Mouse (Mus musculus): ENCODE results near the gene Dock8.
A peak's percentile ranks its signal among the peaks of the same experiment; 100 is the strongest.

The Dock8 gene

DNA sequence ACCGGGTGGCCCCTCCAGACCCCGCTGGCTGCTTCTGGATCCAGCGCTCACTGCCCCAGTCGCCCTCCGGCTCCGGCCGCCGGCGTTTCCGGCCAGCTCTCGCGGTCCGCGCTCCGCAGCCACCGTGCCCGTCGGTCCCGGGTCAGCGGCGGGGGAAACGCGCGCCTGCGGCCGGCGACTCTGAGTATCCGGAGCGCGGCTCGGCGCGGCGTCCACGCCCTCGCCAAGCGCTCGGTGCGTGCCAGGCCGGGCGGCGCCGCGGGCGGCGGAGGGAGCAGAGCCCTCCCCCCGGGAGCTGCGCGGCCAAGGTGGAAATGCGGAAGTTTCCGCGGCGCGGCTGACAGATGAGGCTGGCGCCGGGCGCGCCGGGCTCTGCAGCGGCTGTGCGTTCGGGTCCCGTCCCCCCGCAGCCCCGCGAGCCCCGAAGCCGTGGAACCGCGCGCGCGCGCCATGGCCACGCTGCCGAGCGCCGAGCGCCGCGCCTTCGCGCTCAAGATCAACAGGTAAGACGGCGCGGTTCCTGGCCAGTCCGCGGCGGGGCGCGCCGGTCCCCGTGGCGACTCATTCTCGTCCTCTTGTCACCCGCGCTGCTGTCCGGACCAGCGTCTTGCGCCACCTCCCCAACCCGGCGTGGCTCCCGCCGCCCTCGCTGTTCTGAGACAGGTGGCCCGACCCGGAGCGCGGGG is at the start of gene Dock8:
TSS of gene Dock8 (plus strand) at position 334 of the 686 bp plus-strand sequence.
- no peak for DNase-seq (ENCODE audit: low spot score)

DNA sequence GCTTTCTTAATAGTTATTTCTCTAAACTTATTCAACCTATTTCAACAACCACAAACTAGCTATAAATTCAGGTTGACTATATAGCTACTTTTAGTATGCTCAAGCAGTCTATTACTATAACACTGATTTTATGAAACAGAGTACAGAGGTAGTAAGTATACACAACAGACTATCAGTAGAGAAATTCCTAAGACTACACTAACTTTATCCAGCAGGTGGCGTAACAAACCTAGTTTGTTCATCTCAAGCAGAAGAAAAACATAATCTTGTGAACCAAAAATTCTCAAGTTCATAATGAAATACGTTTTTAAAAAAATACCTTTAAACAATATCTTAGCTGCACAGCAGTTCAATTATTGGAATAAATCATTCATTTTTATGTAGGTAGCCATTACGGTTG is 40.8 kb upstream of the Dock8 start:
- DNase-seq (ENCODE audit: low spot score), result peak; percentile 53

DNA sequence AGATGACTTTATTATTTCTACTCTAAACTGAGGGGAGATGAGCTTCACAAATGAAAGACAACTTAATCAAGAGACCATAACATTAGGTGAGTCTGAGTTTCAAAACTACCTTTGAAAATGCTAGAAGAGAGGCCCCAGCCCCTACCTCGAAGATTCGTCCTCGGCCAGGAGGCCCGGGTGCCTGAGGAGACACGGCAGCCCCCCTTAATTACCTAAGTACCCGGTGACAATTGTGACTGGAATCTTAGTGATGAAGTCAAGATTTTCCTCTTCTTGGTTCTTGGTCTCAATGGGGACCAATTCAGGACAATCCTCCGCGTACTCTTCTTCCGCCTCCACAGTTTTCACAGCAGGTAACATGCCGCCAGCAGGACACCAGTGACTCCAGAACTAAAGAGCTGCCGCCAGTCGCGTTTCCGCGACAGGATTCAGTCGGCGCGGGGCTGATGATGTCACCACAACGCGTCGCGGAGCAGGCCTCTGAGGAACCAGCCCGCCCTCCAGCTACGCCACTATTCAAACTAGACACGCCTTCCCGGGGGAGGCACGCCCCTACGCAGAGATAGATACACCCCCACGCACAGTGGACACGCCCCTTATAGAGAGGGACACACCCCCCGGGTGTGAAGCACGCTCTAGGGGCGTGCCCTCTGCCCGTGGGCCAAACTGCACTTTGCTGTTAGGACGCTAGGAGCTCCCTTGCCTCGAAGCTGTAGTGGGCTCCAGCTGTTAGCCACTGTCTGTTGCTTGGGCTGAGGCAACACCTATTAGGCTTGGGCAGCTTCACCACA is 38.0 kb upstream of the Dock8 start, which contains the start of gene Cbwd1:
TSS of gene Cbwd1 (minus strand) at position 439 of the 791 bp plus-strand sequence.
- DNase-seq (ENCODE audit: low spot score), result peak; percentile 97

DNA sequence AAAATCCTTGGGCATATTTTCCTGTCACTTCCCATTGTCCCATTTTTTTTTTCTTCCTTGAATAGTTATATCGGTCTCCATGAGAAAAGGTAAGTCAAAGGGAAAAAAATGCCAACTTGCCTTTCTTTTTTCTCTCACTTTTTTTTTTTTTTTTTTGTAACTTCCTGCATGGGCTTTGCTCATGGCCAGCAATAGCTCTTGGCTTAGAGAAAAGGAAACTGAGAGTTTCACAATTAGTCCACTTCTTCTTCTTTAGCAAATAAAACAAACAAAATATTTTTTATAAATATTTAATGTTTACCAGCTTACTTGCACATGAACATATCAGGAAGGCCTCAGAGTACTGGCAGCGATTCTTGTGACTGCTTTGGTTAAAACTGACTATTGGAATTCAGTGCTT is 33.1 kb upstream of the Dock8 start:
- no peak for DNase-seq (ENCODE audit: low spot score)

DNA sequence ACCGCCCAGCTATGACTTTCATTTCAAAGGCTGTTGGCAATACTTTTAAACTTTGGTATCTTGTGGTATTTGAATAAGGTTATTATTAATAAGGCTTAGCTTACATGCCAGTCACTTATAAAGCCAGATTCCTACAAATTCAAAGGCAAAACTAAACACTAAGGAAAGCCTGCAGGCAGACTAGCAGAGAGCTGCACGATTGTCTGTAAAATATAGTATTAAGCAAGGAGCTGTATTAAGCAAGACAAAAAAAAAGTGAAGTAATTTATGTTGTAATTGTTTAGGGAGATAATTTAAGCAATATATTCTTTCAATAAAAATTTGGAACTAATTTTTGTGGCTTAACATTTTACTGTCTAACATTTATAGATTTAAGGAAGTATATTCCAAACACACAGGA is 32.4 kb upstream of the Dock8 start:
- DNase-seq (ENCODE audit: low spot score), result no peak

DNA sequence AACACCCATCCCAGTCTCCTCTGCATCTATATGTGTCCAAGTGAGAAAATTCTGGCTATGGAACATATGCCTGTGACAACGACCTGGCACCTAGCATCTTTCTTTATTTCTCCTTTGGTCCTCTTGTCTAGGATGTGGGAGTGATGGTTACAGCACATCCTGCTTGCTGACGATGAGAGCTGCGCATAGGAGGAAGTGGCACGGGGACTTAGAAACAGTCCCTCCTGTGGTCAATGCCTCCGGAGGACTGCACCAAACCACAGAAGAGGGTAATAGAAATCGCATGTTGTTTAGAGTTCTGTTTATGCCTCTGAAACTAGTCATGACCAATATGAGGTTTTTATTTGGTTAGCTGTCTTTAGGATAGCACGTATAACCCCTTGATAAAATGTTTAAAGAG is 28.0 kb upstream of the Dock8 start:
- no peak for DNase-seq (ENCODE audit: low spot score)

DNA sequence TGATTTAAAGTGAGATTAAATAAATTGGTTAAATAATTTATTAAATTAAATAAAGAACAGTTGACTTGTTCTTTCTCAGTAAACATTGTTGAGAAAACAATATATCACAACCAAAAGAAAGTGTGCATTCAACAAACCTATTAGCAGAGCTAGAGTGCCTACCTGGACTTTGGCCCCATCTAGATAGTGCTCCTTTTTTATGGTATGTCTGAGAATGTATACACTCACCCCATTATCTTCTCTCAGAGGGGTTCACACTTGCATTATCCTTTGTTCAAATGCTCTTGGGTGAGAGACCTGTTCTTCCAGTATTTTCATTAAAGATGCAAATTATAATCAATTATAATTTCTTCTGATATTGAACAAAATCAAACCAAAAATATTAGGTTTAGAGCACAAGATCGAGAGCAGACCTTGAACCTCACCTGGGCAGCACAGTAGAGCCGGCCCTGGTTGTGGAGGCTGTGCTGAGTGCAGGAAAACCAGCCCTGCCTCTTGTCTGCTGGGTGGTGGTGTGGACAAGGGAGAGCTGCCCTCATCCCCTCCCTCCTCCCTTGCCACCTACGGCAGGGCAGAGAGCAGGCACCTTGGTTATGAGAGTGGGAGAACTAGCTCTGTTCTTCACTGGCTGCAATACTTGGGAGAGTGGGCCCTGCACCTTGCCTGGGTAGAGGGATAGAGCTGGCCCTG is 26.5 kb upstream of the Dock8 start:
- DNase-seq (ENCODE audit: low spot score), result no peak

DNA sequence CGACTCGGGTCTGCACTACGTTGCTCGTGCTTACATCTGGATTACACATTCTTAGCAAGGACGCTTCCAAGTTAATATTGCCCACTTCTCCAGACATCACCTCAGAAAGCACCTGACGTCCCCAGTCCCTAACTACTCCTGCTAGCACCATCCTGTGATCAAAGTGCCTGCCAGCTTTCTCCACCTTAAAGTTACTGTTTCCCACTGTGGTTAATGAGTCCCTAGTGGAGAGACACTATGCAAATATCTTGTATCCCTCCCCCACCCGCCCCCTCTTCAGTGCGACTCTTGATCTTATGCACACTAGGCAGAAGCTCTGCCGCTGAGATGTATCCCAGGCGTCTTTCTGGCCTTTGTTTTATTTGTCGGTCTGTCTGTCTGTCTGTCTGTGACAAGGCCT is 21.3 kb upstream of the Dock8 start:
- no peak for DNase-seq (ENCODE audit: low spot score)

DNA sequence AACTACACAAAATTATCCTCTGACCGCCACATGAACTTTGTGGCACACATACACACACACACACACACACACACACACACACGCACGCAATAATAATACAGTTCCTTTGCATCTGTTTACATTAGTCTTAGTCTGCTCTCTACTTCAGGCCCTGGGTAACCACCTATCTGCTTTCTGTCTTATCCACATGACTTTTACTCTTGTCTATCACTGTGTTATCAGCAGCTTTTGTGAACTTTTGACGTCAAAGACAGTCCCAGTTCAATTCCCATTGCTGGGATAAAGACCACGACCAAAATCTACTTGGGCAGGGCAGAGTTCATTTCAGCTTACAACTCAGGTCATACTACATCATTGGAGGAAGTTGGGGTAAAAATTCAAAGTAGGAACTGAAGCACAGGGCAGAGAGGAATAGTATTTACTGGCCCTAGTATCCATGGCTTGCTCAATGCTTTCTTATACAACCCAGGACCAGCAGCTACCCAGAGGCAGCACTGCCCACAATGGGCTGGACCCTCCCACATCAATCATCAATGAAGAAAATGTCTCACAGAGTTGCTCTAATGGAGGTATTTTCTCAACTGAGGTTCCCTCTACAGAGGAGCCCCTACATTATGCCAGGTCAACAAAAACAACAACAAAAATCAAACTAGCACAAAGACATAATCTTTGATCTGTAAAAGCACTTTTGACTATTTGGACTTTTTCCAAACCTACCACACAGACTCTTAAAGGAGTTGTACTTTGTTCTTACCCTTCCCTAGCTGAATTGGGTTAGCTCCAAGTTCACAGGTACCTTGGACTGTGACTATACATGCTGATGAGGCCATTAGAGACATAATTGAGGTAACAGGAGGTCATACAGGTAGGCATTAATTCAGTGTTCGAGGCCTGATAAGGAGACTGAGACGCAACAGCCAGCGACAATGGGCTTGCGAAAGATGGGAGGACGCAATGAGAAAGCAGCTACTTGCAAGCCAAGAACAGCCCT is 20.2 kb upstream of the Dock8 start:
- no peak for DNase-seq (ENCODE audit: low spot score)

DNA sequence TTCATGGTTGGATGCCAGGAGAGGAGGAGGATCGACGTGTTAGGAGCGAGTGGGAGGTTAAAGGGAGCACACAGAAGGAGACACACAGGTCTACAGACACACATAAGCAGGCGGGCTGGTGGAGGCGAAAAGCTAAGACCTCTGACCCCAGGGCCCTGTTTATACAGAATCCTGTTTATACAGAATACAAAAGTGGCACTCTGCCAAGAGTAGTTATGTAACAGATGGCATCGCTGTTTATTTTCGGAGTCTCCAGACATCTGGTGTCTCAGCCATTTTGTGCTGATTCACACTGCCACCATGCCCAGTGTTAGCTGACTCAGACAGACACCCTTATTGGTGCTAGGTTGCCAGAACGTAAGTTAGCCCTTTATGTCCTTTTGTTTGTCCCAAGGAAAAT is 18.0 kb upstream of the Dock8 start:
- DNase-seq (ENCODE audit: low spot score), result peak; percentile 44

DNA sequence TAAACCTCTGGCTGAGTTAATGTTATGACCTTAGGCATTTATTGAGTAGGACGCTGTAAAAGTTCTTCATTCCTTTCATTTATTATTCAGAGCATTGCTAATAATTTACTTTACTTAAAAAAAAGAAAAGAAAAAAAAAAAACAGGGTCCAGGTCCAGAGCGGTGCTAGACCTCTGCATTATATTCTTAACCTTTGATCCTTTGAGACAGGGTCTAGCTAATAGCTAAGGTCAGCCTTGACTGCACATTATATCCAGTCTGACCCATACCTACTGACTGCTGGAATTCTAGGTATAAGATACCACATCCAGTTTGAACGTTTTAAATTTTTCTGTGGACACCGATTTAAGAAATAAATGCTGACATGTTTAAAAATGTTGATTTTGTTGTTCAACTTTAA is 16.3 kb upstream of the Dock8 start:
- DNase-seq (ENCODE audit: low spot score), result no peak

DNA sequence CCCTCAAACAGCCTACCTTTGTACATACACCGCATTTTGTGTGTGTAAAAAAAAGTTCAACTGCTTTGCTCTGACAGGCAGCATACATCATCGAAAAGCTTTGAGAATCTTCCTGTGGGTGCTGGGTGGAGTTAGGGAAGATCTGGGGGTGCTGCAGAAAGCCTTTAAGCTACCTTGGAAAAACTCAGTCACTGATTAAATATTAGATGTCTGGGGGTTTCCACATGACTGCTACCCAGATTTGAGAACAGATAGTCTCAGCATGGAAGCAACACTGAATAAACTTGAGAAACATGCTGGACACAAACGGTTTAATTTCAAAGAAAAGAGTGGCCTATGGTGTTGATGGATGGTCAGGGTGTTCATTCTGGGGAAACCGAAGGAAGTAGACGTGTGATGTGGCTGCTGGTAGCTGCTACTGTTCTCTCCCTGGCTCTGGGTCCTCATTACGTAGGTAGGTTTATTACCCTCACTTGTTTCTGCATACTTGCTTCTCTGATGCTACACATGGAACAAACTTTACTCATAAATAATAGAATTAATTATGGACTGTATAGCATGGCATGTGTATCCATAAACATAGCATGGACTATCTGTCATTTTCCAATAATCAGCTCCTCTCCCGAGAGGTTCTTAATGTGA is 15.4 kb upstream of the Dock8 start:
- no peak for DNase-seq (ENCODE audit: low spot score)

DNA sequence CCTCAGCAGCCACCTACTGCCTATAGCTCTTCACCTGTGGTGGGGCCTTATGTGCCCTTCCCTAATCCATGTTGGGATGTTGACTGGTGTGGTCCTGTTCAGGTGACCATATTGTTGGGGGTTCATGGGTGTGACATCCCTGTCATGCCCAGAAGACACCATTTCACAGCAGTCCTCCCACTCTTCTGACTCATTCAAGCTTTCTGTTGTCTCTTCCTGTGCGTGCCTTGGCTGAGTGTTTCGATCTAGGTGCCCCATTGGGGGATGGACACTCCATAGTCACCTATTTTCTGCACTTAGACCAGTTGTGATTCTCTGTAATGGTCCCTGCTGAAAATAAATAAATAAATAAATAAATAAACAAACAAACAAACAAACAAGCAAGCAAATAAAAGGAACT is 14.3 kb upstream of the Dock8 start:
- DNase-seq (ENCODE audit: low spot score), result no peak

DNA sequence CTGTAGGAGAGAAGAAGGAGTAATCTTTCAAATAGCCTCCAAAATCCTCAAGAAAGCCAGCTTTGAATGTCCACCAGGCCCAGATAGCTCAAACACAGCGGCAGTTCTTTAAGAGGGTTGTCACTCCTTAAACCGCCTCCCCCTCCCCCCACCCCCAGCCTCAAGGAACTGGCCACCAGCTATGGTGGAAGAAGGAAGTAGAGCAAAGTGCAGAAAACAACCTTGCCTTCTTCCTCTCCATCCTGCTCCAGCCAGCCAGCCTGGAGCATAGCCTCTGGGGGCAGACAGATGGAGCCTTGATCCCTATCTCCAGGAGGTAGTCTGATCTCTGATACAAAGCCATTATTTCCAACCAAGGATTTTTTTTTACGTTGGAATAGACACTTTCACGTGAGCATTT is 12.0 kb upstream of the Dock8 start:
- DNase-seq (ENCODE audit: low spot score), result no peak

DNA sequence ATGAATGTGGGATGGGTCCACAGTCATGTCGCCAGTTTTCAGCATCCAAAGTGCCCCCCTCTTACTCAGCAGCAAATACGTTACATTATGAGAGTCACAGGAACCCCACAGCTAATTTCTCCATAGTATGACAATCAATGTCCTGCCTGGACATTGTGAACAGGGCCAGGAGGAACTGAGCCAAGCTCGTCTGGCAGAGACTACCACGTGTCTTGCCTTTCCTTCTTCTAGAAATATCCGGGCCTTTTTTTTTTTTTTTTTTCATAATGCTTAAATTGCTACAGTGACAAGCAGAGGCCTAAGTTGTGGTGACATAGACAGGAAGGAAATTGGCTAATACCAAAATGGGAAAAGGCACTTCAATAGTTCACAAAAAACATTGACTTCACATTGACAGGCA is 10.5 kb upstream of the Dock8 start:
- no peak for DNase-seq (ENCODE audit: low spot score)

DNA sequence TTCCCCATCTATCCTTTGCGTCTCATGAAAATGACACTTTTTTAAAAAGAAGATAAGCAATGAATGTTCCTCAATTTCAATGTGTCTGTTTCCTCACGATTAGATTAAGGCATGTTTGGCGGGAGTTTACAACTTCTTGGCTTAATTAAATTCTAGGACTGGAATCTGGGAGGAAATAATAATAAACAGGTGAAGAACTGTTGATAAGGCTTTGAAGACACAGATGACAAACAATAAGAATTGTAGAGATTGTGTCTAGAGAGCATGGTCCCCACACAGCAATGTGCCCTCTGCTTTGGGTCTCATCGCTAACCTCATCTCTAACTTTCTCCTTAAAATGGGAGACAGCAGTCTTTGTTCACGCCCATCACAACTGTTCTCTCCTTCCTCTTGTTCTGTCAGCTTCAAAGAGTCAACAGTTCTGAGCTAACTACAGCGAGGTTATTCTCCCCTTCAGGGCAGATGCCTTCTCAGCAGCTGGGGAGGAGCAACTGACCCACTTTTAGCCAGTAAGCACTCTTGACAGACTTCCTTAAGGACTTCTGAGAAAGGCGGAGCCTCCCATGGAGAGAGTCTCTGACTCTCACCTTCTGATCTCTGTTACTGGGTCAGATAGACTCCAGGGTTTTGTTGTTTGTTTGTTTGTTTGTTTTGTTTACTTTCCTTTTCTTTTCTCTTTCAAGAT is 9.1 kb upstream of the Dock8 start:
- DNase-seq (ENCODE audit: low spot score), result no peak

DNA sequence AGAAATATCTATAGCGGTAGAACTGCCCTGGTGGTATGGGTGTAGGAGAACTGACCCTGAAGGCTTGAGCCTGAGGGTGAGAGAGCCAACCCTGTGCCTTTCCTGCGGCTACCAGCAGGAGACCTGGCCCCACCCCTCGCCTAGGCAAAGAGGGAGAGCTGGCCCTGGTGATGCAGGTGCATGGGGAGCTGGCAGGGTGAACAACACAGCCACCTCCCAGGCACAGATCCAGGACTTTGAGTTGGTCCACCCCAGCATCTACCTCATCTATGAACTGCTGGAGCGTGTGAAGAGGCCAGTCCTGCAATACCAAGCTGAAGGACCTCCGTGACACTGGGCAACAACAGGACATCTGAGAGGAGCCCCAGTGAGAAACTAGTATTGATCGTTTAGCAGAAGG is 5.8 kb upstream of the Dock8 start:
- no peak for DNase-seq (ENCODE audit: low spot score)

DNA sequence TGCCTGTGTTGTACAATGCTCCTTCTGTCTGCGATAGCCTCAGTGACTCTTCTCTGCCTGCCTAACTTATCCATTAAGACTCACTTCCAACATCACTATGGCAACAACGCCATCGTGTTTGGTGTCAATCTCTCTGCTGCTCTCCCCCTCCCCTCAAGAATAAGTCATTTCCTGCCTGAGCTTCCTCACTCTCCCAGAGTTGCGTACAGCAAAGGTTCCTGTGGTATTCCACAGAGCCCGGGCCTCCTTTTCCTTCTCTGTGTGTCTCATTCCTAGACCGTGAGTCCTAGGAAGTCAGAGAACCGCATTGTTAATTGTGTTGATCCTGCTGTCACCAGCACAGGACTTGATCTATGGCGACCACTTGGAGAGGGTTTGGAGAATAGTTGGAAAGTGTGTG is 4.4 kb upstream of the Dock8 start:
- DNase-seq (ENCODE audit: low spot score), result no peak

DNA sequence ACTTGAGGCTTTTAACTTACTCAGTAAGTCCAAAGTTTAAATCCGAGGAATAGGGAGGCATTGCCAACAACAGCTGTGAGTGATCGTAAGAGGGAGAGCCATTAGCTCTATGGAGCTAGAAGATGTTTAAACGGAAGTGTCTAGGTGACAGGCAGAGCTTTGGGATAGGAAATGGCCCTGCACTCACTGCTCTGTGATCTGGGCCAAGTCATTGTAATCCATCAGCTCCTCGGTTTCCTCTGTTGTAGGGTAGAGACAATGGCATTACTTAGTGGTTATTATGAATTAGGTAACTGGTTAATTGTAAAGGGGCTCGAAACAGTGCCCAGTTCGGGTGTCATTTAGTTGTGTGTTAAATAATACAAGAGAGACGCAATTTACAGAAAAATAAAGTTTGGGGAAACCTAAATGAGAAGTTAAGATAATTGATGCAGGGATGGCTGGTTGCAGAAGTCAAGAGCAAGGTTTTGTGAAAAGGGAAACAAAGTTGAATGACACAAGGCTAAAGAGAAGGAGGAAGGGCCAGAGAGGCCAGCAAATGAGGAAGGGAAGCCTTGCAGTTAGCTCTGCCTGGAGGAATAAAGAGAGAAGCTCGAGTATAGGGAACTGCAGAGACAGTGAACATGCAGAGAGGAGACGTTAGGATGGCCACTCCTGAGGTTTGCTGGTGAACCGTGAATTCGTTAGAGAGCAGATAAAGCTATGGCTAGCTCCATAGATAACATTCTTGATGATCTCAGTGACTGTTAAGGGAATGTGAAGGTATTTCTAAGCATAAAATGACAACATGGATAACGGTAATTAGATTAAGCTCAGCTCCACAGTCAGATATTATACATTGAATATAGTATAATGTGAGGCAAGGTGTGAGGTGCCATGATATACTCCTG is 2.3 kb upstream of the Dock8 start:
- DNase-seq (ENCODE audit: low spot score), result no peak

DNA sequence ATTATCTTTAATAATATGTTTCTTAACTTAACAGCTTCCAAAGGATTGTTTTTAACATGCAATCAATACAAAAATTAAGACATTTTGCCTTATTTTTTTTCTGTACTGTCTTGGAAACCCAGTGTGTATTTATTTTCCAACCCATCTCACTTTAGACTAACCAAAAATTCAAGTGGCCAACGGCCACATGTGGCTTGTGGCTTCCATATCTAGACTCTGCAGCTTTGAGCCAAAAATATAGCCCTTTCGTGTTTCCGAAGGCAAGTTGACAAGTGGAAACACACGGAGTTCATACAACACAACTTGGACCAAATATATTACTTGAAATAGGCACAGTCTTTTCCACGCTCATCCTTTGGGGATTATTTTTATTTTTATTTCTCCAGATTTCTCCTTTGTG is 773 bp upstream of the Dock8 start:
- DNase-seq (ENCODE audit: low spot score), result no peak

Measured in MN1 (cell line).